Mouse (Mus musculus): Measurements from ENCODE around the gene Olfr731.

DNA sequence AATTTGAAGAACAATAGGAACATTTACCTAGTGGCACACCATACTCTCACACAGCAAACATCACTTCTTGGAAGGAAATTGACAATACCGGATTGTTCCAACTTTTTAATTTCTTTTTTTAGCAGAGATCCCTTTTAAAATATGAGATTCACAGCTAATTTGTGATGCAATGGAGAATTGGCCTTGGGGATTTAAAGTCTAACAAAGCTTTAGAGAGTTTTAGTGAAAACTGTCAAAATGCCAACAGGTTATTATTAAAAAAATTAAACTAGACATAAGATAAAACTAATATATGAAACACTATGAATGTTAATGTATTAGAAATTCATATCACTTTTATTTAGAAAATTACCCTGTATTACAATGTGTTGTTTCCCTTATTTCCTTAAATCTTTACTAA lies 42.4 kb upstream of the Olfr731 start, which contains the start of gene Olfr732:
- TF ChIP-seq CTCF (IDR thresholded peaks at IDR 0.05; ENCODE audit: extremely low read depth, insufficient read length, insufficient replicate concordance, low read depth, low read length) (no peak), POLR2A (IDR thresholded peaks at IDR 0.05; ENCODE audit: low read depth, low read length) (no peak)
